Mouse (Mus musculus) lung, embryonic 16.5 days (tissue): ENCODE data around the gene Trim67. TPM values are rescaled to one million over a fixed set of nuclear protein-coding genes. Genes with fewer than 3 reads are reported as not detected.
A peak's percentile ranks its signal among the peaks of the same experiment; 100 is the strongest.

Experiments
- ATAC-seq: fragments of 200-750 bp; cut with Nextera tagmentation; 2 replicates; pipeline ENCODE4 v1.8.0; 2017; ENCODE audit warnings: low read depth, mild to moderate bottlenecking, moderate library complexity
- H3K27ac ChIP-seq: fragments of 300-500 bp; sonication (generic); 2 replicates; pipeline ENCODE4 v1.5.1; 2014; ENCODE audit warnings: mild to moderate bottlenecking, control low read depth, low read length
- H3K27me3 ChIP-seq: fragments of 300-500 bp; sonication (generic); 2 replicates; pipeline ENCODE4 v1.6.1; 2014; ENCODE audit warnings: low read depth, low read length, mixed read lengths; ENCODE audit not compliant: control insufficient read depth, insufficient read depth
- H3K36me3 ChIP-seq: fragments of 300-500 bp; sonication (generic); 2 replicates; pipeline ENCODE4 v1.6.1; 2014; ENCODE audit warnings: low read length; ENCODE audit not compliant: control insufficient read depth, insufficient read depth
- H3K4me1 ChIP-seq: fragments of 300-500 bp; sonication (generic); replicated peaks from 2 replicates; pipeline ENCODE4 v1.6.1; 2014; ENCODE audit warnings: low read length, mixed read lengths; ENCODE audit not compliant: control insufficient read depth, insufficient read depth
- H3K4me2 ChIP-seq: fragments of 300-500 bp; sonication (generic); 2 replicates; pipeline ENCODE4 v1.6.1; 2014; ENCODE audit warnings: low read depth, low read length, control low read depth
- H3K4me3 ChIP-seq: fragments of 300-500 bp; sonication (generic); 2 replicates; pipeline ENCODE4 v1.5.1; 2014; ENCODE audit warnings: mild to moderate bottlenecking, low read length, control low read depth
- H3K9ac ChIP-seq: fragments of 300-500 bp; sonication (generic); 2 replicates; pipeline ENCODE4 v1.6.1; 2014; ENCODE audit warnings: low read length, control low read depth
- H3K9me3 ChIP-seq: fragments of 300-500 bp; sonication (generic); 2 replicates; pipeline ENCODE4 v1.6.1; 2016; ENCODE audit warnings: low read length; ENCODE audit not compliant: control insufficient read depth
- WGBS: fragments of 180-500 bp; shearing (Covaris S2); extraction: QIAGEN DNeasy Blood & Tissue Kit; methylation state at CpG from one replicate; pipeline ENCODE4 v1.1.7; 2014; 5-methylcytosine and 5-hydroxymethylcytosine counted together
- polyA plus RNA-seq: library from polyadenylated mRNA; unstranded; fragments of >200 nt; fragmentation: Nextera tagmentation; extraction: Ambion mirVana; gene quantifications from 2 replicates; pipeline ENCODE4 v1.2.1, GENCODE M21; 2015

The Trim67 gene
- polyA plus RNA-seq, 1 experiment from 2014 or later, result 0.92 TPM

GRCm38 (mm10) chr8:124819612-124820115 lies 26.8 kb downstream of the Trim67 start:
- H3K9me3 ChIP-seq, result peaks cover 8% of the 10 kb centered on the region
- no peak overlapping the region for H3K4me2 ChIP-seq
- no peaks in the 10 kb centered on the region for H3K36me3 ChIP-seq
- 36% methylated on average over 6 of the region's 6 CpGs for WGBS
- H3K9ac ChIP-seq, result no peak overlapping the region
- H3K27me3 ChIP-seq, result no peaks in the 10 kb centered on the region
- H3K4me3 ChIP-seq, result no peak overlapping the region
- no peaks in the 10 kb centered on the region for H3K4me1 ChIP-seq
- H3K27ac ChIP-seq, result no peak overlapping the region
- ATAC-seq, result peak; percentile 86

- H3K4me3 ChIP-seq, result no peak overlapping the region
- H3K27ac ChIP-seq, result no peak overlapping the region
- H3K27me3 ChIP-seq, result no peaks in the 10 kb centered on the region
- no peak overlapping the region for H3K9ac ChIP-seq
- H3K36me3 ChIP-seq, result no peaks in the 10 kb centered on the region
- H3K4me1 ChIP-seq, result no peaks in the 10 kb centered on the region
- peaks cover 8% of the 10 kb centered on the region for H3K9me3 ChIP-seq
- 22% methylated on average over 11 of the region's 11 CpGs for WGBS
- ATAC-seq, result 0 out of 2 replicates have a peak, but pooled peaks have one; percentile 4
- H3K4me2 ChIP-seq, result no peak overlapping the region
These were observed 27.2 kb downstream of the Trim67 start for GRCm38 (mm10) chr8:124820125-124820524.

- Histone ChIP-seq H3K36me3 (no peaks in the 10 kb centered on the region), H3K4me3 (no peak overlapping the region), H3K9ac (no peak overlapping the region), H3K4me2 (no peak overlapping the region), H3K9me3 (no peaks in the 10 kb centered on the region), H3K4me1 (no peaks in the 10 kb centered on the region), H3K27me3 (no peaks in the 10 kb centered on the region), H3K27ac (no peak overlapping the region)
- WGBS, result 76% methylated on average over 6 of the region's 6 CpGs
- ATAC-seq, result no peak
These were observed 30.6 kb downstream of the Trim67 start for GRCm38 (mm10) chr8:124823497-124823896.

- Histone ChIP-seq H3K4me1 (no peaks in the 10 kb centered on the region), H3K9ac (no peak overlapping the region), H3K27ac (no peak overlapping the region), H3K4me2 (no peak overlapping the region), H3K4me3 (no peak overlapping the region), H3K9me3 (no peaks in the 10 kb centered on the region), H3K36me3 (no peaks in the 10 kb centered on the region), H3K27me3 (no peaks in the 10 kb centered on the region)
- 31% methylated on average over 7 of the region's 7 CpGs for WGBS
- no peak for ATAC-seq
These were observed 33.8 kb downstream of the Trim67 start for GRCm38 (mm10) chr8:124826658-124827057.

- no peak overlapping the region for H3K27ac ChIP-seq
- no peaks in the 10 kb centered on the region for H3K27me3 ChIP-seq
- no peaks in the 10 kb centered on the region for H3K4me1 ChIP-seq
- WGBS, result 3% methylated on average over 5 of the region's 5 CpGs
- H3K9me3 ChIP-seq, result no peaks in the 10 kb centered on the region
- H3K4me3 ChIP-seq, result no peak overlapping the region
- no peaks in the 10 kb centered on the region for H3K36me3 ChIP-seq
- H3K4me2 ChIP-seq, result no peak overlapping the region
- H3K9ac ChIP-seq, result no peak overlapping the region
- ATAC-seq, result 0 out of 2 replicates have a peak, but pooled peaks have one; percentile 28
These were observed 34.5 kb downstream of the Trim67 start for GRCm38 (mm10) chr8:124827387-124827786.

GRCm38 (mm10) chr8:124828561-124829240 lies 35.8 kb downstream of the Trim67 start:
- ATAC-seq, result no peak
- WGBS, result 79% methylated on average over 24 of the region's 24 CpGs

GRCm38 (mm10) chr8:124830050-124830449 lies 37.2 kb downstream of the Trim67 start:
- Histone ChIP-seq H3K36me3 (no peaks in the 10 kb centered on the region), H3K9me3 (no peaks in the 10 kb centered on the region), H3K4me3 (no peak overlapping the region), H3K4me2 (no peak overlapping the region), H3K9ac (no peak overlapping the region), H3K27ac (no peak overlapping the region), H3K4me1 (0 out of 2 replicates have a peak, but pooled peaks cover 3% of the 10 kb centered on the region), H3K27me3 (no peaks in the 10 kb centered on the region)
- ATAC-seq, result no peak
- WGBS, result 65% methylated on average over 13 of the region's 13 CpGs

More at GRCm38 (mm10) chr8:124828561-124829240, 35.8 kb downstream of the Trim67 start:
- no peaks in the 10 kb centered on the region for H3K36me3 ChIP-seq
- 0 out of 2 replicates have a peak, but pooled peaks cover 3% of the 10 kb centered on the region for H3K4me1 ChIP-seq
- H3K9me3 ChIP-seq, result no peaks in the 10 kb centered on the region
- H3K4me2 ChIP-seq, result no peak overlapping the region
- no peak overlapping the region for H3K4me3 ChIP-seq
- H3K27me3 ChIP-seq, result no peaks in the 10 kb centered on the region
- no peak overlapping the region for H3K27ac ChIP-seq
- H3K9ac ChIP-seq, result no peak overlapping the region

GRCm38 (mm10) chr8:124831531-124831930 lies 38.6 kb downstream of the Trim67 start:
- Histone ChIP-seq H3K36me3 (no peaks in the 10 kb centered on the region), H3K27me3 (no peaks in the 10 kb centered on the region), H3K27ac (no peak overlapping the region), H3K9me3 (no peaks in the 10 kb centered on the region), H3K4me2 (no peak overlapping the region), H3K4me3 (no peak overlapping the region), H3K4me1 (0 out of 2 replicates have a peak, but pooled peaks cover 3% of the 10 kb centered on the region), H3K9ac (no peak overlapping the region)
- ATAC-seq, result no peak
- WGBS, result 76% methylated on average over 6 of the region's 6 CpGs

- Histone ChIP-seq H3K9ac (no peak overlapping the region), H3K4me1 (0 out of 2 replicates have a peak, but pooled peaks cover 3% of the 10 kb centered on the region), H3K36me3 (no peaks in the 10 kb centered on the region), H3K27me3 (no peaks in the 10 kb centered on the region), H3K27ac (no peak overlapping the region), H3K9me3 (no peaks in the 10 kb centered on the region), H3K4me3 (no peak overlapping the region), H3K4me2 (no peak overlapping the region)
- 78% methylated on average over 6 of the region's 6 CpGs for WGBS
- no peak for ATAC-seq
These were observed 39.0 kb downstream of the Trim67 start for GRCm38 (mm10) chr8:124831941-124832340.
